Mouse (Mus musculus): ENCODE results near the gene Bcl2l1. TPM values are rescaled to one million over a fixed set of nuclear protein-coding genes. Genes with fewer than 3 reads are reported as not detected.
A peak's percentile ranks its signal among the peaks of the same experiment; 100 is the strongest.

Bcl2l1 gene
- polyA plus RNA-seq, 1 experiment from 2014 or later, result 75.0 TPM

DNA sequence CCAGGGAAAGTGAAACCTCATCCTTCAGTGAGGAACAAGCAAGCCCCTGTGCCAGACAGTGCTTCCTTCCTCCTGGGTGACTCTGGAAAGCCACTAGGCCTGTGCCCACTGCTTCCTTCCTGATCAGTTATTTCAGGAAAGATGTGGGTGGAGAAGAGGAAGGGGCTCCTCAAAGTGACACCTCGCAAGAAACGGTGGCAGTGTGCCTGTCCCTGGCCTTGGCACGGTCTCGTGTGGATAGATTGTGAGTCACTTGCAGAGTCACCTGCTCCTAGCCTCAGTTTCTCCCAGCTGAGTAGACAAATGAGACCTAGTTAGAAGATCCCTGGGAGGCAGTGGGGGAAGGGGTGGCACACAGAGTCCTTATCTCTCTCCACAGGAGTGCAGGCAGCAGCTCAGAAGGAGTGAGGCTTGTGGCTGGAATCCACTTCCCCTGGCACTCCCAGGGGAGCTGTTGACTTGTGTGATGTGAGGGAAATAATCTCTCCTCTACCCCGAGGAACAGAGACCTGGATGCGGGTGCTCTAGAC lies 42.6 kb downstream of the Bcl2l1 start:
- H3K4me1 ChIP-seq (replicated peaks; ENCODE audit: control insufficient read depth, insufficient read depth, low read length), result peaks cover 24% of the 10 kb centered on the region
- H3K9me3 ChIP-seq (ENCODE audit: control insufficient read depth, low read length), result 0 out of 2 replicates have a peak, but pooled peaks cover under 1% of the 10 kb centered on the region
- ATAC-seq (replicated peaks; ENCODE audit: low FRiP score, low TSS enrichment, low read depth) (no peak), DNase-seq (ENCODE audit: low spot score) (no peak)
- WGBS, result 60% methylated on average over 6 of the region's 6 CpGs
- no peak overlapping the region for H3K4me3 ChIP-seq (ENCODE audit: low read depth, low read length)
- H3K27me3 ChIP-seq (replicated peaks; ENCODE audit: control insufficient read depth, insufficient read depth, low read length), result no peaks in the 10 kb centered on the region
- no peak overlapping the region for H3K4me2 ChIP-seq (ENCODE audit: low read length)
- no peaks in the 10 kb centered on the region for H3K36me3 ChIP-seq (ENCODE audit: control insufficient read depth, insufficient read depth, low read length)
- H3K27ac ChIP-seq (ENCODE audit: low read depth), result peak overlapping the region; percentile 41; the same call in 1 of the 2 replicates
- no peak overlapping the region for H3K9ac ChIP-seq (ENCODE audit: low read length)

GRCm38 (mm10) chr2:152787543-152787942 lies 44.0 kb downstream of the Bcl2l1 start:
- ATAC-seq (replicated peaks; ENCODE audit: low FRiP score, low TSS enrichment, low read depth), result no peak
- peaks cover 24% of the 10 kb centered on the region for H3K4me1 ChIP-seq (replicated peaks; ENCODE audit: control insufficient read depth, insufficient read depth, low read length)
- WGBS, result 89% methylated on average over 6 of the region's 6 CpGs

GRCm38 (mm10) chr2:152787136-152787535 lies 44.4 kb downstream of the Bcl2l1 start:
- no peak overlapping the region for H3K4me3 ChIP-seq (ENCODE audit: low read depth, low read length)
- DNase-seq (ENCODE audit: low spot score), result no peak
- H3K9me3 ChIP-seq (ENCODE audit: control insufficient read depth, low read length), result 0 out of 2 replicates have a peak, but pooled peaks cover 2% of the 10 kb centered on the region
- H3K4me2 ChIP-seq (ENCODE audit: low read length), result no peak overlapping the region
- peaks cover 22% of the 10 kb centered on the region for H3K4me1 ChIP-seq (replicated peaks; ENCODE audit: control insufficient read depth, insufficient read depth, low read length)
- H3K9ac ChIP-seq (ENCODE audit: low read length), result no peak overlapping the region
- no peaks in the 10 kb centered on the region for H3K27me3 ChIP-seq (replicated peaks; ENCODE audit: control insufficient read depth, insufficient read depth, low read length)
- 92% methylated on average over 2 of the region's 2 CpGs for WGBS
- H3K27ac ChIP-seq (ENCODE audit: low read depth), result no peak overlapping the region
- ATAC-seq (replicated peaks; ENCODE audit: low FRiP score, low TSS enrichment, low read depth), result no peak
- peaks cover 2% of the 10 kb centered on the region; the same call in 1 of the 2 replicates for H3K36me3 ChIP-seq (ENCODE audit: control insufficient read depth, insufficient read depth, low read length)

More at GRCm38 (mm10) chr2:152787543-152787942, 44.0 kb downstream of the Bcl2l1 start:
- Histone ChIP-seq H3K27ac (ENCODE audit: low read depth) (no peak overlapping the region), H3K4me2 (ENCODE audit: low read length) (no peak overlapping the region), H3K27me3 (replicated peaks; ENCODE audit: control insufficient read depth, insufficient read depth, low read length) (no peaks in the 10 kb centered on the region), H3K9ac (ENCODE audit: low read length) (no peak overlapping the region), H3K4me3 (ENCODE audit: low read depth, low read length) (no peak overlapping the region), H3K36me3 (ENCODE audit: control insufficient read depth, insufficient read depth, low read length) (no peaks in the 10 kb centered on the region; the same call in 1 of the 2 replicates), H3K9me3 (ENCODE audit: control insufficient read depth, low read length) (0 out of 2 replicates have a peak, but pooled peaks cover 2% of the 10 kb centered on the region)
- DNase-seq (ENCODE audit: low spot score), result no peak

- peaks cover 7% of the 10 kb centered on the region; the same call in 1 of the 2 replicates for H3K36me3 ChIP-seq (ENCODE audit: control insufficient read depth, insufficient read depth, low read length)
- peak overlapping the region; percentile 66 for H3K27ac ChIP-seq (ENCODE audit: low read depth)
- no peak overlapping the region for H3K9ac ChIP-seq (ENCODE audit: low read length)
- 36% methylated on average over 18 of the region's 18 CpGs for WGBS
- H3K4me3 ChIP-seq (ENCODE audit: low read depth, low read length), result no peak overlapping the region
- ATAC-seq (replicated peaks; ENCODE audit: low FRiP score, low TSS enrichment, low read depth) (no peak; the same call in 1 of the 2 replicates), DNase-seq (ENCODE audit: low spot score) (peak; percentile 59)
- 0 out of 2 replicates have a peak overlapping the region, but pooled peaks have one; percentile 5 for H3K4me2 ChIP-seq (ENCODE audit: low read length)
- H3K4me1 ChIP-seq (replicated peaks; ENCODE audit: control insufficient read depth, insufficient read depth, low read length), result peaks cover 22% of the 10 kb centered on the region
- H3K9me3 ChIP-seq (ENCODE audit: control insufficient read depth, low read length), result 0 out of 2 replicates have a peak, but pooled peaks cover 2% of the 10 kb centered on the region
- H3K27me3 ChIP-seq (replicated peaks; ENCODE audit: control insufficient read depth, insufficient read depth, low read length), result no peaks in the 10 kb centered on the region
Observed at GRCm38 (mm10) chr2:152785446-152786350, 45.8 kb downstream of the Bcl2l1 start.

GRCm38 (mm10) chr2:152784640-152785039 lies 46.9 kb downstream of the Bcl2l1 start:
- 93% methylated on average over 8 of the region's 8 CpGs for WGBS
- H3K4me2 ChIP-seq (ENCODE audit: low read length), result no peak overlapping the region
- ATAC-seq (replicated peaks; ENCODE audit: low FRiP score, low TSS enrichment, low read depth) (no peak), DNase-seq (ENCODE audit: low spot score) (no peak)
- peaks cover 14% of the 10 kb centered on the region for H3K4me1 ChIP-seq (replicated peaks; ENCODE audit: control insufficient read depth, insufficient read depth, low read length)
- no peak overlapping the region for H3K27ac ChIP-seq (ENCODE audit: low read depth)
- no peak overlapping the region for H3K4me3 ChIP-seq (ENCODE audit: low read depth, low read length)
- H3K36me3 ChIP-seq (ENCODE audit: control insufficient read depth, insufficient read depth, low read length), result peaks cover 15% of the 10 kb centered on the region; the same call in 1 of the 2 replicates
- no peaks in the 10 kb centered on the region for H3K27me3 ChIP-seq (replicated peaks; ENCODE audit: control insufficient read depth, insufficient read depth, low read length)
- H3K9ac ChIP-seq (ENCODE audit: low read length), result no peak overlapping the region
- H3K9me3 ChIP-seq (ENCODE audit: control insufficient read depth, low read length), result 0 out of 2 replicates have a peak, but pooled peaks cover 2% of the 10 kb centered on the region

GRCm38 (mm10) chr2:152783241-152783640 lies 48.3 kb downstream of the Bcl2l1 start:
- DNase-seq (ENCODE audit: low spot score), result no peak
- Histone ChIP-seq H3K4me2 (ENCODE audit: low read length) (no peak overlapping the region), H3K4me3 (ENCODE audit: low read depth, low read length) (no peak overlapping the region), H3K4me1 (replicated peaks; ENCODE audit: control insufficient read depth, insufficient read depth, low read length) (peaks cover 9% of the 10 kb centered on the region), H3K27ac (ENCODE audit: low read depth) (no peak overlapping the region), H3K9ac (ENCODE audit: low read length) (no peak overlapping the region), H3K27me3 (replicated peaks; ENCODE audit: control insufficient read depth, insufficient read depth, low read length) (no peaks in the 10 kb centered on the region), H3K9me3 (ENCODE audit: control insufficient read depth, low read length) (0 out of 2 replicates have a peak, but pooled peaks cover 2% of the 10 kb centered on the region), H3K36me3 (ENCODE audit: control insufficient read depth, insufficient read depth, low read length) (peaks cover 15% of the 10 kb centered on the region; the same call in 1 of the 2 replicates)
- no peak for ATAC-seq (replicated peaks; ENCODE audit: low FRiP score, low TSS enrichment, low read depth)
- WGBS, result 90% methylated on average over 5 of the region's 5 CpGs

- ATAC-seq (replicated peaks; ENCODE audit: low FRiP score, low TSS enrichment, low read depth) (no peak), DNase-seq (ENCODE audit: low spot score) (no peak)
- Histone ChIP-seq H3K4me2 (ENCODE audit: low read length) (no peak overlapping the region), H3K36me3 (ENCODE audit: control insufficient read depth, insufficient read depth, low read length) (peaks cover 15% of the 10 kb centered on the region; the same call in 1 of the 2 replicates), H3K27me3 (replicated peaks; ENCODE audit: control insufficient read depth, insufficient read depth, low read length) (no peaks in the 10 kb centered on the region), H3K27ac (ENCODE audit: low read depth) (no peak overlapping the region), H3K4me3 (ENCODE audit: low read depth, low read length) (no peak overlapping the region), H3K9me3 (ENCODE audit: control insufficient read depth, low read length) (0 out of 2 replicates have a peak, but pooled peaks cover 2% of the 10 kb centered on the region), H3K9ac (ENCODE audit: low read length) (no peak overlapping the region), H3K4me1 (replicated peaks; ENCODE audit: control insufficient read depth, insufficient read depth, low read length) (peaks cover 9% of the 10 kb centered on the region)
- 83% methylated on average over 5 of the region's 5 CpGs for WGBS
Observed at GRCm38 (mm10) chr2:152782656-152783055, 48.9 kb downstream of the Bcl2l1 start.

GRCm38 (mm10) chr2:152781031-152781711 lies 50.4 kb downstream of the Bcl2l1 start:
- Histone ChIP-seq H3K9ac (ENCODE audit: low read length) (no peak overlapping the region), H3K36me3 (ENCODE audit: control insufficient read depth, insufficient read depth, low read length) (peaks cover 15% of the 10 kb centered on the region; the same call in 1 of the 2 replicates), H3K27ac (ENCODE audit: low read depth) (no peak overlapping the region), H3K4me2 (ENCODE audit: low read length) (no peak overlapping the region), H3K27me3 (replicated peaks; ENCODE audit: control insufficient read depth, insufficient read depth, low read length) (no peaks in the 10 kb centered on the region), H3K9me3 (ENCODE audit: control insufficient read depth, low read length) (0 out of 2 replicates have a peak, but pooled peaks cover 2% of the 10 kb centered on the region), H3K4me1 (replicated peaks; ENCODE audit: control insufficient read depth, insufficient read depth, low read length) (peaks cover 9% of the 10 kb centered on the region), H3K4me3 (ENCODE audit: low read depth, low read length) (no peak overlapping the region)
- 74% methylated on average over 3 of the region's 3 CpGs for WGBS
- DNase-seq (ENCODE audit: low spot score), result no peak
- no peak for ATAC-seq (replicated peaks; ENCODE audit: low FRiP score, low TSS enrichment, low read depth)
